In the genomic region with DNA sequence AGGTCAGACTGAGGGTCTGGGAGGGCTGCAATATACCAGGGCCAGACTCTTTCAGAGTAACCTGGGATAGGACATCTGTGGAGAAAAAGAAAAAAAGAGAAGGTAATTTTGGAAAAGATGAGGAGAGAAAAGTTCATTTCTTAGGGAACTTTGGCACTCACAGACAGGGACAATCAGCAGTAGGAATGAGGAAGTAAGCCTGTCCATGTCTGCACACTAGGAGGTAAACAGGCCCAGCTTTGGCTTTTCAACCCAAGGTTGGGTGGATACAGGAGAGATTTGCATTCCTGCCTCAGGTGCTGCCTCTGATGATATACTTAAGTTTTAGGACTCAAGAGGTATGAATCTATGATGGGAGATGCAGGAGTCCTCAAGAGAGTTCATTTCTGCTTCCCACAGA, we compare ENCODE assay signal across 4 mouse cellular contexts.
A peak's percentile ranks its signal among the peaks of the same experiment; 100 is the strongest.
ATAC-seq and TF ChIP-seq lines count a peak whose summit lies in the region.
"Not testable (repeated sequence)": the region's sequence is repeated elsewhere in the genome, so short reads cannot be mapped to it uniquely, and the experiment has no call there.

No protein-coding gene starts in this region.

- peak; percentile 60; the same call in 1 of the 2 replicates for ATAC-seq in granulocyte monocyte progenitor cell, adult 5-6 weeks (replicated peaks; ENCODE audit: poor library complexity, severe bottlenecking)
- peak; percentile 68 for ATAC-seq in megakaryocyte progenitor cell, adult 5-6 weeks (replicated peaks; ENCODE audit: poor library complexity)

- not testable (repeated sequence) for H3K4me1 ChIP-seq in bone marrow macrophage, adult 2 months (ENCODE audit: control insufficient read depth, insufficient read depth, low read length)

- H3K4me3 ChIP-seq in bone marrow macrophage, adult 2 months (ENCODE audit: insufficient read depth, low read length); macrophage (ENCODE audit: inconsistent target): not testable (repeated sequence)

- not testable (repeated sequence) for H3K36me3 ChIP-seq in macrophage (ENCODE audit: inconsistent target)

- H3K27ac ChIP-seq in bone marrow macrophage, adult 2 months (ENCODE audit: insufficient read depth, low read depth, low read length): peak overlapping the region; percentile 58
- peak overlapping the region; percentile 25; the same call in 1 of the 2 replicates for H3K27ac ChIP-seq in macrophage

- TF ChIP-seq CTCF in bone marrow macrophage, adult 2 months (IDR thresholded peaks at IDR 0.05; ENCODE audit: low read depth, low read length): not testable (repeated sequence)

- not testable (repeated sequence) for TF ChIP-seq POLR2A in bone marrow macrophage, adult 2 months (IDR thresholded peaks at IDR 0.05; ENCODE audit: borderline replicate concordance, low read depth, low read length)

- not testable (repeated sequence) for H3K79me2 ChIP-seq in macrophage (ENCODE audit: inconsistent target)
